Mouse (Mus musculus): ENCODE data around the gene Afg1l. TPM values are rescaled to one million over a fixed set of nuclear protein-coding genes. Genes with fewer than 3 reads are reported as not detected.

Gene Afg1l
- total RNA-seq, 4 experiments from 2014 or later, result 7.2 to 9.5 (median 8.0) TPM

GRCm38 (mm10) chr10:42384946-42385644, 93.3 kb downstream of the Afg1l start:
- no peak for DNase-seq (ENCODE audit: low spot score in 2 of 2)

- no peak for DNase-seq (ENCODE audit: low spot score in 2 of 2)
Measured at GRCm38 (mm10) chr10:42383708-42384107, 94.7 kb downstream of the Afg1l start.

GRCm38 (mm10) chr10:42364216-42364615, 114.1 kb downstream of the Afg1l start:
- DNase-seq (ENCODE audit: low spot score in 2 of 2), result no peak

- no peak for DNase-seq (ENCODE audit: low spot score in 2 of 2)
Measured at GRCm38 (mm10) chr10:42355980-42356379, 122.4 kb downstream of the Afg1l start.

GRCm38 (mm10) chr10:42347986-42348385, 130.4 kb downstream of the Afg1l start:
- DNase-seq (ENCODE audit: low spot score in 2 of 2), result no peak

DNA sequence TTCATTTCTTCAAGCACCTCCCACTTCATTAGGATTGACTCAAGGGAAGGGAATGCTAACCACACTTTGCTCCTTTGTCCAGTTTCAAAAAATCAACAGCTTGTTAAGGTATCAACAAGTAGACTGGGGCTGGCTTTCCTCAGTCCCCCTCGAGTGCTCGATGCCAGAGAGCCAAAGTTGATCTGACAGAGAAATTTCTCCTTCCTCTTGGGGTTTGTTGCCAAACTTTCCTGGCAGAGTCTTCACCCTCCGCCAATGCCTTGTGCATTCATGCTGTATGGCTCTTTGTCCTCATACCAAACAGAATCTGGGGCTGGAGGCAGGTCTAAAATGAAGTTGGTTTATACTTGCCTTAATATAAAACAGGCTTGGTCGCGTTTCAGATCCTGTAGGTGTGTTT, 131.2 kb downstream of the Afg1l start:
- DNase-seq (ENCODE audit: low spot score in 2 of 2), result no peak

GRCm38 (mm10) chr10:42346179-42346877, 132.0 kb downstream of the Afg1l start:
- no peak for DNase-seq (ENCODE audit: low spot score in 2 of 2)

DNA sequence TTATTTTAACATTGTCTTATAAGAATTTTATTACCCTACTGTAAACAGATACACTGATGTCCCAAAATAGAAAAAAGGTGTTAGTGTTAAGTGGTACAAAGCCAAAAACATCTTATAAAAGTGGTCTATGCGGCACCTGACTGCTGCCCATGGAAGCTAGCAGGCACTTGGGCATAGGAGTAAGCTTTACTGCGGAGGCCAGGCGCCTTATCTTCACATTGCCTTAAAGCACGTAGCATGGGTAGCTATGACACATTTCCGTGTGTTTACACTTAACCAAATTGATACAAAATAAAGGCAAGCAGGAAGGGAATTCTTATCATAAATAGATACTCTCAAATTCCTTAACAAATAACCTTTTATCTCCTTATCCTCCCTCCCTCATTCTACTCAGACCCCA, 135.7 kb downstream of the Afg1l start:
- no peak for DNase-seq (ENCODE audit: low spot score in 2 of 2)

DNA sequence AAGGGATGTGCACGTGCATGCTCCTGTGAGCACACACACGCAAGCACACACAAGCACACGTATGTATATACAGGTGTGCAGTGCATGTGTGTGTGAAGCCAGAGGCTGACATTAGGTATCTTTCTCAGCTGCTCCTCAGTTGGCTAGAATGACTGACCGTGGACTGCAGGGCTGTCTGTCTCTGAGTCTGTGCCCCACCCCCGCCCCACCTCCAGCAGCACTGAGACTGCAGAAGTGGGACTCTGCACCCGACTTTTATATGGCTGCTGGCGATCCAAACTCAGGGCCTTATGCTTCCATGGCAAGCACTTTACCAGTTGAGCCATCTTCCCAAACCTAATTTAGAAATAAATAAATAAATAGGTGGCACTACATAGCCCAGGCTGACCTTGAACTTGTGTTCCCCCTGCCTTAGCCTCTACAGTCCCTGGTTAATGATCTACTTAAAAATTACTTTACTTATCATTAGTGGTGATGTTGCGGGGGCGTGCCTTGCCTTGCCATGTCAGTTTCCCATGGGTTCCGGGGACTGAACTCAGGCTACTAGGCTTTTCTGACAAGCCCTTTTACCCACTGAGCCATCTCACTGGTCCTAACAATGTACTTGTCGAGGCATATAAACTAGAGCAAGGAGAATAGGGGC, 136.4 kb downstream of the Afg1l start:
- no peak for DNase-seq (ENCODE audit: low spot score in 2 of 2)

- no peak for DNase-seq (ENCODE audit: low spot score in 2 of 2)
Measured at GRCm38 (mm10) chr10:42340426-42340793, 138.0 kb downstream of the Afg1l start.

DNA sequence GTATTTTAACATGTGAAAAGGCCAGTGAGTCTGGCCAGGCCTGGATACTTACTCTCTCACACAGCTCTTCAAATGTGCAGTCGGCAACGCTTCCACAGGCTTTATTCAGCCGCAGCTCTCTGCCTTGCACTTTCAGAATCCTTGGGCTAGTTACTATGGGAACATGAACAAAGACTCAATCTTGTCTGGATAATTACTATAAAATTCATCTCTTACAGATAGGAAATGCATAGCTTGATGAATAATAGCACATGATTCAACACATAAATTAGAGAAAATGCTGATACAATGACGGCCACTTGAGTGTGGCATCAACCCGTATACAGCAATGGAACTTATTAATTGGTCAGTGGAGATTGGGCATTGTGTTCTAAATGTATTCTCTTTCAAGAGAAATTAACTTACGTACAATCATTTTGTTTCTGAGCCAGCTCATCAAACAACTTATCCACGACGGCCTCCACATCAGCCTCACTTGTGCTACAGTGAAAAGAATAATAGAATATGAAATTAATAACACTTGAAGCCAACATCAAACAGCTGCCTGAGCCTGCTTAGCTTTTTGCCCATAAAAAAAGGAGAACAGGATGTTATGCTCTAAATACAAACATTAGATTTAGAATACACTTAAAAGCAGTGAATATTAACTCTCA, 138.5 kb downstream of the Afg1l start:
- DNase-seq (ENCODE audit: low spot score in 2 of 2), result no peak

- DNase-seq (ENCODE audit: low spot score in 2 of 2), result no peak
Measured at GRCm38 (mm10) chr10:42338456-42338855, 139.9 kb downstream of the Afg1l start.

GRCm38 (mm10) chr10:42327576-42327975, 150.8 kb downstream of the Afg1l start:
- DNase-seq (ENCODE audit: low spot score in 2 of 2), result no peak

DNA sequence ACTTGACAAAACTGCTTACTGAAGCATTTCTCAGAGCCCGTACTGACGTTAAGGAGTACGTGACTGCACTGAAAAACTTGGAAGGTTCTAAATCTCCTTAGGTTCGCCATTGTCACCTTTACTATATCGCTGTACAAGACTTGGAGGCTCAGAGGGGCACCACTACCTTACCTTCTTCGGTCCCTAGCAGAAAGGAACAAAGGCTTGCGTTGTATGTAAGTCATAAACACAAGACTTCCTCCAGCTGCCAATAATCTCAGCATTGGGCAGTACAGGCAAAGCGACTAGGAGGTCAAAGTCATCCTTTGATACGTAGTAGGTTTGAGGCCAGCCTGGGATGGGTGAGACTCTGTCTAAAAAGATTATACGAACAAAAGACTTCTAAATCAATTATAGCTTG, 153.1 kb downstream of the Afg1l start:
- no peak for DNase-seq (ENCODE audit: low spot score in 2 of 2)

- no peak for DNase-seq (ENCODE audit: low spot score in 2 of 2)
Measured at GRCm38 (mm10) chr10:42323978-42324377, 154.4 kb downstream of the Afg1l start.

- DNase-seq (ENCODE audit: low spot score in 2 of 2), result no peak
Measured at GRCm38 (mm10) chr10:42313222-42313786, 165.1 kb downstream of the Afg1l start.

- no peak for DNase-seq (ENCODE audit: low spot score in 2 of 2)
Measured at GRCm38 (mm10) chr10:42312557-42312956, 165.8 kb downstream of the Afg1l start.

- no peak for DNase-seq (ENCODE audit: low spot score in 2 of 2)
Measured at GRCm38 (mm10) chr10:42308687-42308987, 169.7 kb downstream of the Afg1l start.

DNA sequence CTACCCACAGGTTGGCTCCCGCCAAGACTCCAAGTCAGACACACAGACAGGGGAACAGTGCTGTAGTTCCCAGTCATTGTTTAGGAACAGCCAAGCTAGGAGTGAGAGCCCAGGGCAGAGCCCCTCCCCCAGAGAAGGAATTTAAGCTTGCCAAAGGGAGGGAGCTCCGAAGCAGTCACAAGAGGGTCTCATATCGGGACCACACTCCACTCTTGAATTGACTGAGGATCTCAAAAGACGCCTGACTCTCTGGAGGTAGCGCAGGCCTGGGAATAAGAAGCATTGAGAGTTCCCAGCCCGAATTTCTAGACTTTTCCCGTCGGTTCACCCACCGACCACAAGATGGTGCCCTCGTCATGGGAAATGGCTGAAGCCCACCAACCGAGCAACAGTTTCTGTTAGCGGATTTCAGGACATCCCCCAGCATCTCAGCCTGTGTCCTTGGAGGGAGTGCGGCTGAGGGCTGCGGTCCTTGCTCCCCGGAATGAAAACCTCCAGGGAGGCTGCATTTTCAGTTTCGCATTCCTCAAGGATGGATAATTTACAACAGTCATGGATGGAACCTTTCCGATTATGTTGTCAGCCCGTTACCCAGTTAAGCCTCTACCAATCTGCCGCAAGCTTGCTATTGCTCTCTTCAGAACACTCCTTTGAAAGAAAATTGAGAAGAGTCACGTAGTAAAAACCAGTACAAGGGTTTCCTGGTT, 170.2 kb downstream of the Afg1l start:
- peak; percentile 12 to 14 for DNase-seq (ENCODE audit: low spot score in 2 of 2)

DNA sequence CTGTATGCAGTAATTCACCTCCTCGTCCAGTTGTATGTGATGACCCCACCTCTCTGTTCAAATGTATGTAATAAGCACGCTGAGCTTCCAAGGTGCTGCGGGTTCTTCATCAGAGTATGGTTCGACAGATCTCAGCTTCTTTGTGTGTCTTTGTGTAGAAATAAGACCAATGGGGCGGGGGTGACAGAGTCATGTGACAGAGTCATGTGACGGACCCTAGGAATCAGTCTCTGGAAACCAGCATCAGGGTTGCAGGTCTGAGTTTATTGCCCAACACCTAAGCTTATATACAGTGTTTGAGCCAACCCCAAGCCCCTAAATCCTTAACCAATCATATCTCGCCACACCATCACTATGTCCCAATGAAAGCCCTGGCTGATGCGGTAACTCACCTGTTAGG, 171.9 kb downstream of the Afg1l start:
- no peak for DNase-seq (ENCODE audit: low spot score in 2 of 2)

GRCm38 (mm10) chr10:42300805-42301204, 177.6 kb downstream of the Afg1l start:
- DNase-seq (ENCODE audit: low spot score in 2 of 2), result no peak
